Mouse (Mus musculus): ENCODE data around the gene Tgfbr3l. TPM values are rescaled to one million over a fixed set of nuclear protein-coding genes. Genes with fewer than 3 reads are reported as not detected.

Gene Tgfbr3l
- polyA plus RNA-seq, 1 experiment = 0.59 TPM

GRCm38 (mm10) chr8:4211097-4211496 lies 36.9 kb upstream of the Tgfbr3l start:
- H3K4me3 ChIP-seq (ENCODE audit: insufficient read depth, poor library complexity, severe bottlenecking) = no peak overlapping the region
- H3K79me3 ChIP-seq (ENCODE audit: low read depth) = no peaks in the 10 kb centered on the region
- no peak for TF ChIP-seq FOSL1 (IDR thresholded peaks at IDR 0.05; ENCODE audit: insufficient read depth, low read length, poor library complexity, severe bottlenecking)
- TF ChIP-seq MYOG (IDR thresholded peaks at IDR 0.05; ENCODE audit: control insufficient read depth, extremely low read depth, insufficient read length) = no peak
- TF ChIP-seq MAX (IDR thresholded peaks at IDR 0.05) = no peak
- no peaks in the 10 kb centered on the region for H3K79me2 ChIP-seq (ENCODE audit: control insufficient read depth, insufficient read depth)
- H3K36me3 ChIP-seq (ENCODE audit: control insufficient read depth, insufficient read depth) = no peaks in the 10 kb centered on the region
- peaks cover under 1% of the 10 kb centered on the region for H3K27me3 ChIP-seq (ENCODE audit: control insufficient read depth, insufficient read depth, insufficient read length)
- H3ac ChIP-seq (ENCODE audit: control insufficient read depth, insufficient read length, low read depth) = no peak overlapping the region

GRCm38 (mm10) chr8:4212809-4213209 lies 35.2 kb upstream of the Tgfbr3l start:
- Histone ChIP-seq H3ac (ENCODE audit: control insufficient read depth, insufficient read length, low read depth) (no peak overlapping the region), H3K27me3 (ENCODE audit: control insufficient read depth, insufficient read depth, insufficient read length) (peaks cover 10% of the 10 kb centered on the region), H3K36me3 (ENCODE audit: control insufficient read depth, insufficient read depth) (no peaks in the 10 kb centered on the region), H3K79me3 (ENCODE audit: low read depth) (no peaks in the 10 kb centered on the region), H3K79me2 (ENCODE audit: control insufficient read depth, insufficient read depth) (no peaks in the 10 kb centered on the region), H3K4me3 (ENCODE audit: insufficient read depth, poor library complexity, severe bottlenecking) (no peak overlapping the region)
- TF ChIP-seq CTCF (IDR thresholded peaks at IDR 0.05; ENCODE audit: control insufficient read depth, insufficient read depth, insufficient read length) (no peak), FOSL1 (IDR thresholded peaks at IDR 0.05; ENCODE audit: insufficient read depth, low read length, poor library complexity, severe bottlenecking) (no peak), MAX (IDR thresholded peaks at IDR 0.05) (no peak), MYOD1 (IDR thresholded peaks at IDR 0.05; ENCODE audit: control insufficient read depth, insufficient read length, low read depth) (no peak), USF1 (IDR thresholded peaks at IDR 0.05; ENCODE audit: low read depth) (no peak), MYOG (IDR thresholded peaks at IDR 0.05; ENCODE audit: control insufficient read depth, extremely low read depth, insufficient read length) (no peak), CEBPB (IDR thresholded peaks at IDR 0.05; ENCODE audit: low read depth) (no peak)

GRCm38 (mm10) chr8:4213210-4214005 lies 34.6 kb upstream of the Tgfbr3l start:
- peaks cover 10% of the 10 kb centered on the region for H3K27me3 ChIP-seq (ENCODE audit: control insufficient read depth, insufficient read depth, insufficient read length)
- TF ChIP-seq USF1 (IDR thresholded peaks at IDR 0.05; ENCODE audit: low read depth) (no peak), MYOD1 (IDR thresholded peaks at IDR 0.05; ENCODE audit: control insufficient read depth, insufficient read length, low read depth) (no peak), FOSL1 (IDR thresholded peaks at IDR 0.05; ENCODE audit: insufficient read depth, low read length, poor library complexity, severe bottlenecking) (no peak), MYOG (IDR thresholded peaks at IDR 0.05; ENCODE audit: control insufficient read depth, extremely low read depth, insufficient read length) (no peak), CEBPB (IDR thresholded peaks at IDR 0.05; ENCODE audit: low read depth) (no peak), MAX (IDR thresholded peaks at IDR 0.05) (no peak)
- H3K79me3 ChIP-seq (ENCODE audit: low read depth) = no peaks in the 10 kb centered on the region

GRCm38 (mm10) chr8:4214006-4214980 lies 33.7 kb upstream of the Tgfbr3l start:
- H3K36me3 ChIP-seq (ENCODE audit: control insufficient read depth, insufficient read depth) = no peaks in the 10 kb centered on the region
- H3K27me3 ChIP-seq (ENCODE audit: control insufficient read depth, insufficient read depth, insufficient read length) = peaks cover 10% of the 10 kb centered on the region
- no peaks in the 10 kb centered on the region for H3K79me3 ChIP-seq (ENCODE audit: low read depth)
- no peak for TF ChIP-seq CTCF (IDR thresholded peaks at IDR 0.05; ENCODE audit: control insufficient read depth, insufficient read depth, insufficient read length)
- TF ChIP-seq FOSL1 (IDR thresholded peaks at IDR 0.05; ENCODE audit: insufficient read depth, low read length, poor library complexity, severe bottlenecking) = no peak
- TF ChIP-seq MAX (IDR thresholded peaks at IDR 0.05) = no peak
- TF ChIP-seq CEBPB (IDR thresholded peaks at IDR 0.05; ENCODE audit: low read depth) = no peak
- TF ChIP-seq MYOD1 (IDR thresholded peaks at IDR 0.05; ENCODE audit: control insufficient read depth, insufficient read length, low read depth) = no peak
- no peak for TF ChIP-seq USF1 (IDR thresholded peaks at IDR 0.05; ENCODE audit: low read depth)
- no peak for TF ChIP-seq MYOG (IDR thresholded peaks at IDR 0.05; ENCODE audit: control insufficient read depth, extremely low read depth, insufficient read length)
- no peak overlapping the region for H3ac ChIP-seq (ENCODE audit: control insufficient read depth, insufficient read length, low read depth)
- H3K79me2 ChIP-seq (ENCODE audit: control insufficient read depth, insufficient read depth) = no peaks in the 10 kb centered on the region
- no peak overlapping the region for H3K4me3 ChIP-seq (ENCODE audit: insufficient read depth, poor library complexity, severe bottlenecking)

More at GRCm38 (mm10) chr8:4213210-4214005, 34.6 kb upstream of the Tgfbr3l start:
- Histone ChIP-seq H3K79me2 (ENCODE audit: control insufficient read depth, insufficient read depth) (no peaks in the 10 kb centered on the region), H3ac (ENCODE audit: control insufficient read depth, insufficient read length, low read depth) (no peak overlapping the region), H3K4me3 (ENCODE audit: insufficient read depth, poor library complexity, severe bottlenecking) (no peak overlapping the region), H3K36me3 (ENCODE audit: control insufficient read depth, insufficient read depth) (no peaks in the 10 kb centered on the region)

- H3K4me3 ChIP-seq (ENCODE audit: insufficient read depth, poor library complexity, severe bottlenecking) = no peak overlapping the region
- TF ChIP-seq CTCF (IDR thresholded peaks at IDR 0.05; ENCODE audit: control insufficient read depth, insufficient read depth, insufficient read length) (no peak), FOSL1 (IDR thresholded peaks at IDR 0.05; ENCODE audit: insufficient read depth, low read length, poor library complexity, severe bottlenecking) (no peak), CEBPB (IDR thresholded peaks at IDR 0.05; ENCODE audit: low read depth) (no peak), MYOG (IDR thresholded peaks at IDR 0.05; ENCODE audit: control insufficient read depth, extremely low read depth, insufficient read length) (no peak), MAX (IDR thresholded peaks at IDR 0.05) (no peak), USF1 (IDR thresholded peaks at IDR 0.05; ENCODE audit: low read depth) (no peak), MYOD1 (IDR thresholded peaks at IDR 0.05; ENCODE audit: control insufficient read depth, insufficient read length, low read depth) (no peak)
- no peaks in the 10 kb centered on the region for H3K79me2 ChIP-seq (ENCODE audit: control insufficient read depth, insufficient read depth)
- no peaks in the 10 kb centered on the region for H3K79me3 ChIP-seq (ENCODE audit: low read depth)
- no peaks in the 10 kb centered on the region for H3K36me3 ChIP-seq (ENCODE audit: control insufficient read depth, insufficient read depth)
- peaks cover 10% of the 10 kb centered on the region for H3K27me3 ChIP-seq (ENCODE audit: control insufficient read depth, insufficient read depth, insufficient read length)
- no peak overlapping the region for H3ac ChIP-seq (ENCODE audit: control insufficient read depth, insufficient read length, low read depth)
These were observed 31.7 kb upstream of the Tgfbr3l start for GRCm38 (mm10) chr8:4216296-4216695.

Data from C2C12 (cell line).